Mouse (Mus musculus) embryonic fibroblast, embryonic 13.5 days (primary cell): ENCODE measurements around the gene Tenm2.

Experiments
- CTCF ChIP-seq: IDR thresholded peaks from 2 replicates; pipeline ENCODE4 v1.5.1; 2011; ENCODE audit warnings: mild to moderate bottlenecking, control low read depth, low read length, moderate library complexity, borderline replicate concordance; ENCODE audit not compliant: insufficient read depth
- POLR2A ChIP-seq: IDR thresholded peaks from 2 replicates; pipeline ENCODE4 v1.6.1; 2011; ENCODE audit warnings: low read depth, mild to moderate bottlenecking, control low read depth, low read length, moderate library complexity

DNA sequence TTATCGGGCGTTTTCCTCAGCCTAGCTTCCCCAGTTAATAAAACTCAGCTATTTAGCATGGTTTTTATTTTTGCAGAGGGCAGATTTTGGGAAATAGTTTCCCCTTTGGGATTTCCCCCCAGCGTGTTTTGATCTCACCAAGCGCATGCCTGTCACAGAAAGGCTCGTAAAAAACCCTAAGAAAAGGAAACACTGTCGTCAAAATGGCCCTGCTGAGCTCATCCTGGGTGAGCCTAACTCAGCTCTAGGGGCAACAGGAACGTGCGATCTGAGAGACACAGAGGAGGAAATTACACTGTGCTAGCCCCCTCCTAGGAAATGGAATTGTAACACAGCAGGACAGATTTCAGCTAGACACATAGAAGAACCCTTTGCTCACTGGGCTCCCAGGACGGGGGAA lies 1204.0 kb downstream of the Tenm2 start:
- TF ChIP-seq CTCF = no peak
- no peak for TF ChIP-seq POLR2A
